Mouse (Mus musculus) heart, adult 2 months (tissue): ENCODE results near the gene Rps27l.

Experiments
- CTCF ChIP-seq: fragments of 200-600 bp; IDR thresholded peaks from 2 replicates; pipeline ENCODE4 v1.8.1; 2022; ENCODE audit warnings: antibody characterized with exemption, mild to moderate bottlenecking, moderate library complexity
- EP300 ChIP-seq: fragments of 200-500 bp; IDR thresholded peaks from 2 replicates; pipeline ENCODE4 v1.6.1; 2011; ENCODE audit warnings: low read depth, low read length, control low read depth; ENCODE audit not compliant: insufficient read depth
- POLR2A ChIP-seq: fragments of 200-500 bp; IDR thresholded peaks from 2 replicates; pipeline ENCODE4 v1.6.1; 2011; ENCODE audit warnings: mild to moderate bottlenecking, low read depth, low read length, control low read depth; ENCODE audit not compliant: insufficient read depth

DNA sequence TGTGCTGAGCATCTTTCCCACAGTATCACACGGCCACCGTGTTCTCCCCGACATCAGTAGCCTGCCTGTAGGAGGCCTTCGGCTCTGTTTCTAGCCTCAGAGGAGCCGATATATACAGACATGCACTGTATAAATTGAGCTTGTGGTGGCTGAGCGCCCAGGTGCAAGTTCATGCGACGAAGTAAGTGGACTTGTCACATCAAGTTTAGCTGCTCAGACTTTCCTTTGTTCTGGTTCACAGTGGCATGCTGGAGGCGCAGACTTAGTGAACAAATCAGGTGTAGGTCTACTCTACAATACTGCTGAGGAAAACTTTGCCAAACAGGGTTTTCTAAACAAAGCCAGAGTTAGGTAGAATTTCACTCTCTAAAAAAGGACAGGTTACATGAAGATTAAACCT lies 39.9 kb upstream of the Rps27l start:
- TF ChIP-seq CTCF (no peak), POLR2A (no peak), EP300 (no peak)
